Mouse (Mus musculus) kidney, embryonic 14.5 days (tissue): Measurements from ENCODE around the gene Rxrb. TPM values are rescaled to one million over a fixed set of nuclear protein-coding genes. Genes with fewer than 3 reads are reported as not detected.

Experiments used
- ATAC-seq: fragments of 200-750 bp; cut with Nextera tagmentation; 2 replicates; pipeline ENCODE4 v1.8.0; 2017; ENCODE audit warnings: moderate number of reproducible peaks, mild to moderate bottlenecking, moderate TSS enrichment, moderate library complexity; ENCODE audit not compliant: low FRiP score, low TSS enrichment
- H3K27ac ChIP-seq: fragments of 300-500 bp; sonication (generic); 2 replicates; pipeline ENCODE4 v1.5.1; 2014; ENCODE audit warnings: low read depth, mild to moderate bottlenecking, low read length, moderate library complexity, mixed read lengths
- H3K27me3 ChIP-seq: fragments of 300-500 bp; sonication (generic); 2 replicates; pipeline ENCODE4 v1.6.1; 2014; ENCODE audit warnings: mild to moderate bottlenecking, low read length; ENCODE audit not compliant: control insufficient read depth, insufficient read depth
- H3K36me3 ChIP-seq: fragments of 300-500 bp; sonication (generic); 2 replicates; pipeline ENCODE4 v1.6.1; 2014; ENCODE audit warnings: low read length, mixed read lengths; ENCODE audit not compliant: control insufficient read depth, insufficient read depth
- H3K4me1 ChIP-seq: fragments of 300-500 bp; sonication (generic); 2 replicates; pipeline ENCODE4 v1.6.1; 2014; ENCODE audit warnings: low read length, mixed read lengths; ENCODE audit not compliant: control insufficient read depth, insufficient read depth
- H3K4me2 ChIP-seq: fragments of 300-500 bp; sonication (generic); replicated peaks from 2 replicates; pipeline ENCODE4 v1.6.1; 2014; ENCODE audit warnings: low read depth, mild to moderate bottlenecking, low read length
- H3K4me3 ChIP-seq: fragments of 300-500 bp; sonication (generic); 2 replicates; pipeline ENCODE4 v1.5.1; 2014; ENCODE audit warnings: mild to moderate bottlenecking, low read length
- H3K9ac ChIP-seq: fragments of 300-500 bp; sonication (generic); 2 replicates; pipeline ENCODE4 v1.6.1; 2014; ENCODE audit warnings: low read depth, mild to moderate bottlenecking, low read length, moderate library complexity
- H3K9me3 ChIP-seq: fragments of 300-500 bp; sonication (generic); 2 replicates; pipeline ENCODE4 v1.6.1; 2016; ENCODE audit warnings: low read length; ENCODE audit not compliant: control insufficient read depth
- WGBS: fragments of 180-500 bp; shearing (Covaris S2); extraction: QIAGEN DNeasy Blood & Tissue Kit; methylation state at CpG from one replicate; pipeline ENCODE4 v1.1.7; 2014; 5-methylcytosine and 5-hydroxymethylcytosine counted together
- polyA plus RNA-seq: library from polyadenylated mRNA; unstranded; fragments of >200 nt; fragmentation: Nextera tagmentation; extraction: Ambion mirVana; gene quantifications from 2 replicates; pipeline ENCODE4 v1.2.1, GENCODE M21; 2014

The Rxrb gene
- polyA plus RNA-seq, 1 experiment from 2014 or later: 28.0 TPM

DNA sequence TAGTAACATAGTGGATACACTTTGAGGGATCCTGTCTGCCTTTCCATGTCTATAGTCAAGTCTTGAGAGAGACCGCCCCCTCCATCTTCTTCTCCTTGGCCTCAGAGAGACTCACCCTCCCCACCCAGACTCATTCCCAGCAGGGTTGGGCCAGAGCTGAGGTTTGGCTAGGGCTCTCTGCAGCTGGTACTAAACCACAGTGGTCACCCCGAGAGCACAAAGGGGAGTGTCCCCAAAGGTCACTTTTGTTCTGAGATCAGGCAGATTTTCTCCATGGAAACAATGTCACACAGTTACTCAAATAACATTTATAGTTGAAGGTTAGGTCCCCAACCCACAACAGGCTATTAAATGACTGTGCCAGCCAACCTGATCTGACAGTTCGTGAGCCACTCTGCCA lies 37.3 kb downstream of the Rxrb start:
- no peak overlapping the region for H3K4me3 ChIP-seq
- ATAC-seq: no peak

DNA sequence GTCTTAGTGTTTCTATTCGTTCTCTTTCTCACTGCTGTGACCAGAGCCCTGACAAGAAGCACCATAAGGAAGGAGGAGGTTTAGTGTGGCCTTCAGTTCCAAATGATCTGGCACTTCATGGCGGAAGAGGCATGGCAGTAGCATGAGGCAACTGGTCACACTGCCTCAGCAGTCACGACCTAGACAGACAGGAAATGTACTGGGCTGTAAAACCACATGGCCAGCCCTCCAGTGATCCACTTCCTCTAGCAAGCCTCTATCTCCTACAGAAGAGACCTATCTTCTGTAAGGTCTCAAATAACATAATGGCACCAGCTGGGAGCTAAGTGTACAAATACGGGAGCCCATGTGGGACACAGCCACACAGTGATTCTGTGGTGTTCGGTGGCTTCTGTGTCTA lies 40.5 kb downstream of the Rxrb start:
- Histone ChIP-seq H3K4me3 (no peak overlapping the region), H3K9ac (no peak overlapping the region), H3K27ac (no peak overlapping the region), H3K9me3 (peaks cover 3% of the 10 kb centered on the region; the same call in 1 of the 2 replicates), H3K4me1 (no peaks in the 10 kb centered on the region), H3K27me3 (peaks cover 14% of the 10 kb centered on the region; the same call in 1 of the 2 replicates), H3K36me3 (no peaks in the 10 kb centered on the region), H3K4me2 (no peak overlapping the region)
- no peak for ATAC-seq
- 72% methylated on average over 5 of the region's 5 CpGs for WGBS

More for the DNA sequence above, 37.3 kb downstream of the Rxrb start:
- 53% methylated on average over 3 of the region's 3 CpGs for WGBS
- Histone ChIP-seq H3K27me3 (no peaks in the 10 kb centered on the region), H3K4me2 (no peak overlapping the region), H3K9ac (no peak overlapping the region), H3K9me3 (peaks cover 3% of the 10 kb centered on the region; the same call in 1 of the 2 replicates), H3K27ac (no peak overlapping the region), H3K4me1 (no peaks in the 10 kb centered on the region), H3K36me3 (no peaks in the 10 kb centered on the region)

DNA sequence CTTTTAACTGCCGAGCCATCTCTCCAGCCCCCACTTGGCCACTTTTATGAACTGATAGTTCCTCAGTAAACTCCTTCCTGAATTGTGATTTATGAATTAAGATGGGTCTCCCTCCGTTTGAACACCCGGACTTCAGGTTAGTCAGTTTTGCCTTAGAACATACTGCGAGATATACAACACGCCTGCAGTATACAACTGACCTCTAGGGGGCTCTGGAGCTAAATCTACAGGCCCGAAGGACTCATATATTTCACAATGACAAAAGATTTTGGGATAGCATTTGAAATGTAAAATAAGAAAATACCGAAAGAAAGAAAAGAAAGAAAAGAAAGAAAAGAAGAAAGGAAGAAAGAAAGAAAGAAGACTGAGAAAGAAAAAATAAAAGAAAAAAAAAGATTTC lies 43.7 kb downstream of the Rxrb start:
- H3K36me3 ChIP-seq: no peaks in the 10 kb centered on the region
- H3K27me3 ChIP-seq: peaks cover 18% of the 10 kb centered on the region; the same call in 1 of the 2 replicates
- no peak overlapping the region for H3K9ac ChIP-seq
- no peak overlapping the region for H3K4me2 ChIP-seq
- no peaks in the 10 kb centered on the region for H3K4me1 ChIP-seq
- peaks cover 3% of the 10 kb centered on the region; the same call in 1 of the 2 replicates for H3K9me3 ChIP-seq
- ATAC-seq: no peak
- H3K4me3 ChIP-seq: no peak overlapping the region
- no peak overlapping the region for H3K27ac ChIP-seq
- WGBS: 45% methylated on average over 7 of the region's 7 CpGs

DNA sequence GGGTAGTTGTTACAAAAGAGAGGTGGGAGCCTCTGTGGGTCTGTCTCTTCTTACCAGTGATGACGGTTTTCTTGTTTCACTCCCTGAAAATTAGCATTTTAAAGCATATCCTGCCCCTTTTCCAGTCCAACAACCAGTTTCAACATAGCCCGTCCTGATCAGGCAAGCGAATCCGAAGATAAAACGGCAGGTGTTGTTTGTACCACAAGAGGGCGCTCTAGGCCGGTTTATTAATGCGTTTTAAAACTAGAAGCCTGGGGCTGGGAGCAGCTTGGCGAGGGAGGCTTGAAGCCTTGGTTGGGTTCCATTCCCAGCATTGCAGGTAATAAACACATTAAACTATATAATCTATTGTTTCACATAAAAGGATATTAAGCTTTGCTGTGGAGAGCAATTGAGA lies 45.9 kb downstream of the Rxrb start:
- Histone ChIP-seq H3K4me1 (no peaks in the 10 kb centered on the region), H3K27me3 (peaks cover 18% of the 10 kb centered on the region; the same call in 1 of the 2 replicates), H3K4me2 (no peak overlapping the region), H3K9me3 (no peaks in the 10 kb centered on the region), H3K27ac (no peak overlapping the region), H3K36me3 (no peaks in the 10 kb centered on the region), H3K4me3 (no peak overlapping the region), H3K9ac (no peak overlapping the region)
- 1% methylated on average over 9 of the region's 9 CpGs for WGBS
- no peak for ATAC-seq

DNA sequence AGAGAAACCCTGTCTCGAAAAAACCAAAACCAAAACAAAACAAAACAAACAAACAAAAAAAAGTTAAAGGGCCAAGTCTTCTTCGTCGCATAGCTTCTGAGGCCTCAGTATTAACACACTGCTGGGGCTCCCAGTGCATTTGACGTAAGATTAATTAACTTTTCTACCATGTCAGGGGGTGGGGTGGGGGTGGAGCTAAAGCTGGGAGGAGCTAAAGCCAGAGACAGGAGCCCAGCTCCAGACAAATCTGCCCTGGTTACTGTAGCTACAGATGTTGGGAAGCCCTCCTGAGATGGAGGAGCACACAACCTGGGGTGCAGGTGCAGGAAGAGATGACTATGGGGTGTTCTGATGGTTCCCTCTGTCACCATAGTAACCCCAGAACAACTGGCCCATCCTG lies 46.5 kb downstream of the Rxrb start:
- H3K9ac ChIP-seq: no peak overlapping the region
- WGBS: 61% methylated on average over 4 of the region's 4 CpGs
- no peak overlapping the region for H3K4me3 ChIP-seq
- no peaks in the 10 kb centered on the region for H3K4me1 ChIP-seq
- no peak for ATAC-seq
- H3K9me3 ChIP-seq: no peaks in the 10 kb centered on the region
- H3K27ac ChIP-seq: no peak overlapping the region
- H3K36me3 ChIP-seq: no peaks in the 10 kb centered on the region
- no peak overlapping the region for H3K4me2 ChIP-seq
- peaks cover 18% of the 10 kb centered on the region; the same call in 1 of the 2 replicates for H3K27me3 ChIP-seq

DNA sequence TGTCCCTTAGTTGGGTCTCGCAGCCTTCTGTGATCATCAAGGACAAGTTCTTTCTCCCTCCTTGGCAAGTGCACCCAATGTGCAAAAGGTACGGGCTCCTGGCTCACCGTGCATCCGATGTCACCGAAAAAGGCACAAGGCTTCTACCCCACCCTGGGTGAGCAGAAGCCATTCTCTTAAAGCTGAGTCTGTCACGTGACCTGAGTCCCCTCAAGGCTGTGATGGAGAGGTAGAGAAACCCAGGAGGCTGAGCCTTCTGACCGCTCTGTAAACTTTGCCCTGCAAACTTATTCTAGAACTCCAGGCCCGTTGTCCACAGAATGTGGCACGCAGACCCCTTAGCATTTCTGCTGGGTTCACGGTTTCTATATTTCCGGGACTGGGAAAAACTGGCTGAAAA lies 47.4 kb downstream of the Rxrb start:
- Histone ChIP-seq H3K9me3 (no peaks in the 10 kb centered on the region), H3K4me2 (no peak overlapping the region), H3K27ac (no peak overlapping the region), H3K9ac (no peak overlapping the region), H3K4me3 (no peak overlapping the region), H3K27me3 (peaks cover 18% of the 10 kb centered on the region; the same call in 1 of the 2 replicates), H3K4me1 (no peaks in the 10 kb centered on the region), H3K36me3 (no peaks in the 10 kb centered on the region)
- ATAC-seq: no peak
- 93% methylated on average over 11 of the region's 11 CpGs for WGBS

DNA sequence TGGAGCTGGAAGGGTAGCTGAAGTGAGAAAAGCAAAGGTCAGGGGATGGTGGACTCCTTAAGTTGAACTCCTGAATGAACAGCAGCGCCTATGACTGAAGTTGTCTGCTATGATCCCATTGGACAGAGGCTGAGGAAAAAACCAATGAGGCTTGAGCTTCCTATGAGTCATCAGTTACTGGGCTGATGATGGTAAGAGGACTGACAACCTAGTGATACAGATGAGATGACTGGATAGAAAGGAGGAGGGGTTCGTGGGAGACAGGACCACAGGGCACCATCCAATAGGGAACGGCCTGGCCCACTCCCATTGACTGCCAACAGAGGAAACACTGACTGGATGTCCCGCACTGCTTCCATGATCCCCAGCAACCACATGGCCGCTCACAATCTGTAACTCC lies 48.0 kb downstream of the Rxrb start:
- Histone ChIP-seq H3K4me2 (no peak overlapping the region), H3K36me3 (no peaks in the 10 kb centered on the region), H3K27ac (no peak overlapping the region), H3K4me3 (no peak overlapping the region), H3K4me1 (no peaks in the 10 kb centered on the region), H3K27me3 (peaks cover 18% of the 10 kb centered on the region; the same call in 1 of the 2 replicates), H3K9me3 (no peaks in the 10 kb centered on the region), H3K9ac (no peak overlapping the region)
- peak; percentile 64 for ATAC-seq
- WGBS: 17% methylated on average over 5 of the region's 5 CpGs

DNA sequence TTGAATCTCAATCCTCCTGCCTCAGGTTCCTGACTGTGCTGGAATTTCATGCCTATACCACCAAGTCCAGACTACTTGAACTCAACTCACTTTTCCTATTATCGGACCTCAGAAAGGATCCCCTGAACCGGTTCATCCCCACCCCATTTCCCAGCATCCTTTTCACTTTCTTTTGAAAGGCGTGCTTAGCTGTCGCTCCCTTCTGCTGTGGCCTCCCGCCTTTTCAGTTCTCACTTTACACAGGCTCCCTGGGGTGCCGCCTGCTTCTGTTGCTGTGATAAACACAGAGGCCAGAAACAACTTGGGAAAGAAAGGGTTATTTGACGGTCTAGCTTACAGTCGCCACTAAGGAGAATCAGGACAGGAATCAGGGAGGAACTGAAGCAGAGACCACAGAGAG lies 51.5 kb downstream of the Rxrb start:
- H3K27ac ChIP-seq: no peak overlapping the region
- no peak overlapping the region for H3K4me2 ChIP-seq
- no peak overlapping the region for H3K4me3 ChIP-seq
- no peaks in the 10 kb centered on the region for H3K9me3 ChIP-seq
- ATAC-seq: no peak
- no peaks in the 10 kb centered on the region for H3K27me3 ChIP-seq
- H3K4me1 ChIP-seq: no peaks in the 10 kb centered on the region
- H3K9ac ChIP-seq: no peak overlapping the region
- no peaks in the 10 kb centered on the region for H3K36me3 ChIP-seq
- 14% methylated on average over 8 of the region's 8 CpGs for WGBS

DNA sequence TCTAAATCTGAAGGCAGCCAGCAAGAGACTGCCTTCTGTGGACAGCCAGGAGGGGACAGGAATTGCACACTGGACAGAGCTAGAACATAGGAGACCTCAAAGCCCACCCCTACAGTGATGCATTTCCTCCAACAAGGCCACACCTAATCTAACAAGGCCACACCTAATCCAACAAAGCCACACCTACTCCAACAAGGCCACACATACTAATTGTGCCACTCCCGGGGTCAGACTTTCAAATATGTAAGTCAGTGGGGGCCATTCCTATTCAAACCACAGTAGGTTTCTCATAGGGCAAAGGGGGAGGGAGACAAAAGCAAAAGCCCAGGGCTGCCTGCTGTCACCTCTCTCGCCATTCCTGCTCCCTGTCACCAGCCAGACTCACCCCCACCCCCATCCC lies 55.8 kb downstream of the Rxrb start:
- Histone ChIP-seq H3K4me3 (no peak overlapping the region), H3K4me1 (no peaks in the 10 kb centered on the region), H3K9ac (no peak overlapping the region), H3K27me3 (no peaks in the 10 kb centered on the region), H3K9me3 (no peaks in the 10 kb centered on the region), H3K36me3 (no peaks in the 10 kb centered on the region), H3K4me2 (no peak overlapping the region), H3K27ac (no peak overlapping the region)
- WGBS: 54% methylated on average over 2 of the region's 2 CpGs
- no peak for ATAC-seq
